Mouse (Mus musculus): Measurements from ENCODE around the gene Fam227b. TPM values are rescaled to one million over a fixed set of nuclear protein-coding genes. Genes with fewer than 3 reads are reported as not detected.

The Fam227b gene
- polyA plus RNA-seq, 1 experiment: not detected

GRCm38 (mm10) chr2:125941111-125941785 is 210.6 kb downstream of the Fam227b start:
- H3K4me1 ChIP-seq (ENCODE audit: control insufficient read depth, insufficient read depth, low read length): peaks cover 11% of the 10 kb centered on the region
- no peak overlapping the region for H3K4me3 ChIP-seq (ENCODE audit: insufficient read depth, low read length)
- TF ChIP-seq POLR2A (IDR thresholded peaks at IDR 0.05; ENCODE audit: low read depth, low read length) (no peak), CTCF (IDR thresholded peaks at IDR 0.05; ENCODE audit: borderline replicate concordance, insufficient read depth, low read length) (no peak)
- H3K27ac ChIP-seq (ENCODE audit: insufficient read depth, low read length): peak overlapping the region; percentile 58

DNA sequence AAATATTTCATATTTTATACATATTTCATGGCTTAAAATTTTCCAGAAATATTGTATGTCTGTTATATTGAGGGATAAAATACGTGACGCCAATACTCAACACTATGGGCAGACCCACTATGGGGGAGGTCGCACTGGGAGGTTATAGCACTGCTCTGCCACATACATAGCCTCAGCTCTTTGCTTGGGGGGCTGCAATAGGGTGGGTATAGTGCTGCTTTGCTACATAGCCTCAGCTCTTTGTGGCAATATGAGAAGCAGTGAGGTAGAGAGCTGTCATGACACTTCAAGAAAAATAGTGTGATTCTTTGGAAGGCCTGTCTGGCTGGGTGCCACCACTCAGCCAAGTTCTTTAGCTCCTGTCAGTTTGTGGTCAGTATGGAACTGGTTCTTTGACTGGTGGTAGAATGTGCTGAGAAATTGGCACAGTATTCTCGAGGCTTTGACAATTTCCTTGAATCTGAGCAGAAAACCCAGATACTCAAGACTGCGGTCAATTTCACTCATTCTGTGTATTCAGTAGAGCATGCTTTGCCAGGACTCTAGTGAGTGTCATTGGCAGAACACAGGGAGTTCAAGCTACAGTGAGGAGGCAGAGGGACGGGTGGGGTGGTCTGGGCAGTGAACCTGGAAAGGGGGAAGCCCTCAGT is 212.7 kb downstream of the Fam227b start:
- Histone ChIP-seq H3K4me3 (ENCODE audit: insufficient read depth, low read length) (no peak overlapping the region), H3K27ac (ENCODE audit: insufficient read depth, low read length) (peak overlapping the region; percentile 70), H3K4me1 (ENCODE audit: control insufficient read depth, insufficient read depth, low read length) (peaks cover 13% of the 10 kb centered on the region)
- no peak for TF ChIP-seq CTCF (IDR thresholded peaks at IDR 0.05; ENCODE audit: borderline replicate concordance, insufficient read depth, low read length)
- no peak for TF ChIP-seq POLR2A (IDR thresholded peaks at IDR 0.05; ENCODE audit: low read depth, low read length)

DNA sequence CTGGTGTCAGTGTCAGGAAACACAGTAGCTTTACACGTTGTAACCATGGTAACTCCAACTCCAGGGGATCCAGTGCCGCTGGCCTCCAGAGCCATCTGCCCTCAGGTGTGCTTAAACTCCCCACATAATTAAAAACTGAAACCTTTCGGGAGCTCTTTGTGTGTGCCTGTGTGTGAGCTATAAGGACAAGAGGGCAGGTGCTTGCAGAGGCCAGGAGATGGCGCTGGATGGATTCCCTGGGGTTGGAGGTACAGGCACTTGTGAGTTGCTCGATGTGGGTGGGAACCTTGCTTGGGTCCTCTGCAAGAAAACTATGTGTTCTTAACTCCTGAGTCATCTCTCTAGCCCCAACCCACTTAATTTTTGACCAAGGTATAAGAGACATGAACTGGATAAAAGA is 215.4 kb downstream of the Fam227b start:
- no peak for TF ChIP-seq POLR2A (IDR thresholded peaks at IDR 0.05; ENCODE audit: low read depth, low read length)
- no peak; the same call in 1 of the 2 replicates for TF ChIP-seq CTCF (IDR thresholded peaks at IDR 0.05; ENCODE audit: borderline replicate concordance, insufficient read depth, low read length)
- H3K27ac ChIP-seq (ENCODE audit: insufficient read depth, low read length): no peak overlapping the region
- peaks cover 25% of the 10 kb centered on the region for H3K4me1 ChIP-seq (ENCODE audit: control insufficient read depth, insufficient read depth, low read length)
- H3K4me3 ChIP-seq (ENCODE audit: insufficient read depth, low read length): no peak overlapping the region

DNA sequence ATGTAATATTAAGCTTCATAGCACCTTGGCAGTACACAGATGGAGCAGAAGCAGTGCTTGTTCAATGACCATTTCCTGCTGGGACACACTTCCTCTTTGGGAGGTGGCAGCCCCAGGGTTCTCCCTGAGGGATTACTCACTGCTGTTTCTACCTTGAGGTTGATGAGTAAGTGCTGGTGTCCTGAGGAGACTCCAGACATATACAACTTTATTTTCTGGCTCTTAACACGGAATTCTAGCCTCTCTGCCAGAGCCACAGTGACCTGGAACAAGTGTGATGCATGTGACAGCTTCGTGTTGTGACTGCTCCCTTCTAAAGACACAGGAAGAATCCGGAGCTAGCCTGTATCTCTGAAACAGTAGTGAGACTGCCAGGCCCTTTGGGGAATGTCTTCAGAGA is 217.8 kb downstream of the Fam227b start:
- H3K27ac ChIP-seq (ENCODE audit: insufficient read depth, low read length): peak overlapping the region; percentile 49
- no peak for TF ChIP-seq CTCF (IDR thresholded peaks at IDR 0.05; ENCODE audit: borderline replicate concordance, insufficient read depth, low read length)
- TF ChIP-seq POLR2A (IDR thresholded peaks at IDR 0.05; ENCODE audit: low read depth, low read length): no peak
- no peak overlapping the region for H3K4me3 ChIP-seq (ENCODE audit: insufficient read depth, low read length)
- H3K4me1 ChIP-seq (ENCODE audit: control insufficient read depth, insufficient read depth, low read length): peaks cover 24% of the 10 kb centered on the region

Other genes starting within 250 kb of the Fam227b start
- 70.8 and 94.4 TPM in 2 replicates for gene Fgf7, start 117.3 kb downstream of the Fam227b start, polyA plus RNA-seq (2011; ENCODE audit: insufficient read length, low read depth, missing spikeins)
- gene Dtwd1, start 137 bp upstream of the Fam227b start, polyA plus RNA-seq (2011; ENCODE audit: insufficient read length, low read depth, missing spikeins): 13.6 and 17.4 TPM in 2 replicates
- not detected in 2 replicates for gene Gm17555, start 63.1 kb upstream of the Fam227b start, polyA plus RNA-seq (2011; ENCODE audit: insufficient read length, low read depth, missing spikeins)

Measured in embryonic fibroblast, embryonic 13.5 days (primary cell).